Comparison of ENCODE assay signal across 7 mouse cellular contexts in genomic region chr11:120184371-120185315, GRCm38 (mm10). TPM values are rescaled to one million over a fixed set of nuclear protein-coding genes. Genes with fewer than 3 reads are reported as not detected.
DNase-seq lines count a peak whose midpoint lies in the region; ATAC-seq lines count a peak whose summit lies in the region.

No protein-coding gene starts in this region.

- peak overlapping the region; percentile 95 for H3K4me3 ChIP-seq in heart, embryonic 10.5 days
- H3K4me3 ChIP-seq in kidney, embryonic 15.5 days (replicated peaks): peak overlapping the region; percentile 74

- H3K9ac ChIP-seq in kidney, embryonic 15.5 days: peak overlapping the region; percentile 92

- H3K4me2 ChIP-seq in kidney, embryonic 15.5 days: peak overlapping the region; percentile 76

- H3K36me3 ChIP-seq in heart, embryonic 10.5 days: peaks cover 17% of the 10 kb centered on the region
- no peaks in the 10 kb centered on the region for H3K36me3 ChIP-seq in kidney, embryonic 15.5 days

- peak overlapping the region; percentile 99 for H3K27ac ChIP-seq in heart, embryonic 10.5 days
- H3K27ac ChIP-seq in kidney, embryonic 15.5 days: peak overlapping the region; percentile 97

- H3K27me3 ChIP-seq in heart, embryonic 10.5 days (ENCODE audit: insufficient read depth, poor library complexity, severe bottlenecking): no peaks in the 10 kb centered on the region
- no peaks in the 10 kb centered on the region for H3K27me3 ChIP-seq in kidney, embryonic 15.5 days

- 3% methylated on average over 16 of the region's 16 CpGs for whole genome bisulfite sequencing in heart, embryonic 10.5 days
- WGBS in kidney, embryonic 15.5 days: 6% methylated on average over 16 of the region's 16 CpGs

- peak; percentile 61 for ATAC-seq in kidney, embryonic 15.5 days (replicated peaks; ENCODE audit: low FRiP score)

- peaks cover 55% of the 10 kb centered on the region for H3K4me1 ChIP-seq in heart, embryonic 10.5 days
- peaks cover 61% of the 10 kb centered on the region for H3K4me1 ChIP-seq in kidney, embryonic 15.5 days

- H3K9me3 ChIP-seq in heart, embryonic 10.5 days: no peaks in the 10 kb centered on the region
- no peaks in the 10 kb centered on the region for H3K9me3 ChIP-seq in kidney, embryonic 15.5 days (replicated peaks)

- intact Hi-C loops in left cerebral cortex, postnatal 25 days (cut with DNase I): no loop called here

- DNase-seq in R1 (ENCODE audit: low read depth, low spot score): peak; percentile 71
- peak; percentile 74 for DNase-seq in adrenal gland, postnatal 14 days
- DNase-seq in heart, embryonic 10.5 days (ENCODE audit: low spot score): no peak
- DNase-seq in lung, postnatal 14 days: peak; percentile 24
- DNase-seq in frontal cortex, postnatal 14 days (ENCODE audit: low spot score in 2 of 2): no peak
- no peak for DNase-seq in left cerebral cortex, postnatal 25 days (ENCODE audit: low spot score in 2 of 2)

RNA-seq across cellular contexts. Expression of gene Slc38a10, which starts 33.5 kb away (rescaled TPM):
- total RNA-seq in adrenal gland, postnatal 14 days (2021): 105 and 115 TPM in 2 replicates
- 99.0 and 123 TPM in 2 replicates for polyA plus RNA-seq in heart, embryonic 10.5 days (2016; fragmentation: Nextera tagmentation; extraction: Ambion mirVana)
- polyA plus RNA-seq in kidney, embryonic 15.5 days (2015; fragmentation: Nextera tagmentation; extraction: Ambion mirVana): 109 and 115 TPM in 2 replicates
- total RNA-seq in left cerebral cortex, postnatal 25 days (2021): 10 to 100 TPM; 82.9 to 88.8 TPM

RNA-seq across cellular contexts. Expression of gene Bahcc1, which starts 48.1 kb away (rescaled TPM):
- 12.4 and 17.2 TPM in 2 replicates for total RNA-seq in adrenal gland, postnatal 14 days (2021)
- 7.7 and 12.9 TPM in 2 replicates for polyA plus RNA-seq in heart, embryonic 10.5 days (2016; fragmentation: Nextera tagmentation; extraction: Ambion mirVana)
- 11.8 and 14.1 TPM in 2 replicates for polyA plus RNA-seq in kidney, embryonic 15.5 days (2015; fragmentation: Nextera tagmentation; extraction: Ambion mirVana)
- total RNA-seq in left cerebral cortex, postnatal 25 days (2021): 10 to 100 TPM; 16.3 to 21.9 TPM

Comparison
In these comparisons a context has a peak if more than half of its experiments do, and no peak if none do; other contexts are left out.
1. DNase-seq: peak in R1 (single experiment), adrenal gland, postnatal 14 days (single experiment) and lung, postnatal 14 days (single experiment); none in heart, embryonic 10.5 days (single experiment), frontal cortex, postnatal 14 days (0 of 2) and left cerebral cortex, postnatal 25 days (0 of 2).